Mouse (Mus musculus) A20 (cell line): ENCODE data around the gene Ext2.

Source experiments
- DNase-seq: peaks from one replicate; pipeline ENCODE4 v3.0.0-alpha.2; 2011; ENCODE audit warnings: low read depth, low spot score

Gene Ext2

GRCm38 (mm10) chr2:93677231-93677630 is 145.1 kb downstream of the Ext2 start:
- no peak for DNase-seq

GRCm38 (mm10) chr2:93671573-93672184 is 150.7 kb downstream of the Ext2 start:
- no peak for DNase-seq

GRCm38 (mm10) chr2:93666146-93666858 is 156.1 kb downstream of the Ext2 start:
- DNase-seq = no peak

- no peak for DNase-seq
These were observed 156.9 kb downstream of the Ext2 start for GRCm38 (mm10) chr2:93665472-93665871.

- DNase-seq = no peak
These were observed 160.0 kb downstream of the Ext2 start for GRCm38 (mm10) chr2:93662240-93662865.

- no peak for DNase-seq
These were observed 161.3 kb downstream of the Ext2 start for GRCm38 (mm10) chr2:93661096-93661495.

- DNase-seq = no peak
These were observed 162.6 kb downstream of the Ext2 start for GRCm38 (mm10) chr2:93659705-93660308.

- peak; percentile 55 for DNase-seq
These were observed 163.4 kb downstream of the Ext2 start for GRCm38 (mm10) chr2:93659004-93659403.

- DNase-seq = no peak
These were observed 167.9 kb downstream of the Ext2 start for GRCm38 (mm10) chr2:93654336-93655055.

- DNase-seq = no peak
These were observed 173.0 kb downstream of the Ext2 start for GRCm38 (mm10) chr2:93649243-93649870.

GRCm38 (mm10) chr2:93647924-93648575 is 174.3 kb downstream of the Ext2 start:
- no peak for DNase-seq

GRCm38 (mm10) chr2:93647051-93647923 is 175.1 kb downstream of the Ext2 start:
- no peak for DNase-seq

- DNase-seq = no peak
These were observed 176.6 kb downstream of the Ext2 start for GRCm38 (mm10) chr2:93645626-93646320.

GRCm38 (mm10) chr2:93645197-93645596 is 177.2 kb downstream of the Ext2 start:
- DNase-seq = no peak

GRCm38 (mm10) chr2:93644731-93645130 is 177.6 kb downstream of the Ext2 start:
- no peak for DNase-seq

- no peak for DNase-seq
These were observed 178.1 kb downstream of the Ext2 start for GRCm38 (mm10) chr2:93644234-93644633.

- DNase-seq = no peak
These were observed 179.0 kb downstream of the Ext2 start for GRCm38 (mm10) chr2:93643403-93643780.

- no peak for DNase-seq
These were observed 187.8 kb downstream of the Ext2 start for GRCm38 (mm10) chr2:93634609-93635008.
